Mouse (Mus musculus) ES-Bruce4 (cell line): ENCODE data around the gene Olfr458.

Source experiments
- CTCF ChIP-seq: IDR thresholded peaks from one replicate; pipeline ENCODE4 v1.8.1; 2011; ENCODE audit warnings: low read depth, low read length
- POLR2A ChIP-seq: IDR thresholded peaks from one replicate; pipeline ENCODE4 v1.8.1; 2011; ENCODE audit warnings: low read length; ENCODE audit not compliant: insufficient read depth

GRCm38 (mm10) chr6:42421439-42421838 is 43.6 kb downstream of the Olfr458 start:
- TF ChIP-seq CTCF (no peak), POLR2A (no peak)
